Mouse (Mus musculus) ES-E14 (cell line): Measurements from ENCODE around the gene Gng10. TPM values are rescaled to one million over a fixed set of nuclear protein-coding genes. Genes with fewer than 3 reads are reported as not detected.

ENCODE experiments used
- DNase-seq: peaks from one replicate; pipeline ENCODE4 v3.0.0-alpha.2; 2013; ENCODE audit warnings: low read depth, low spot score
- H3K27ac ChIP-seq: 2 replicates; pipeline ENCODE4 v1.5.1; 2012; ENCODE audit warnings: low read depth, mild to moderate bottlenecking, low read length, moderate library complexity, mixed read lengths; ENCODE audit not compliant: poor library complexity, insufficient read depth, severe bottlenecking
- H3K36me3 ChIP-seq: 2 replicates; pipeline ENCODE4 v1.6.1; 2012; ENCODE audit warnings: mild to moderate bottlenecking, low read length, moderate library complexity, mixed read lengths; ENCODE audit not compliant: control insufficient read depth, poor library complexity, insufficient read depth, severe bottlenecking
- H3K4me1 ChIP-seq, 2 experiments: fragments of 150-350 bp in 1 of 2; sonication (generic) in 1 of 2; 2 replicates each; pipeline ENCODE4 v1.6.1; 2012; ENCODE audit warnings: low read length in 2 of 2, mild to moderate bottlenecking in 1 of 2, mixed read lengths in 1 of 2; ENCODE audit not compliant: control insufficient read depth in 2 of 2, insufficient read depth in 2 of 2, poor library complexity in 1 of 2
- H3K4me3 ChIP-seq, 2 experiments: fragments of 150-350 bp in 1 of 2; sonication (generic) in 1 of 2; 2 replicates each; pipeline ENCODE4 v1.5.1; 2012; ENCODE audit warnings: low read length in 2 of 2, low read depth in 1 of 2, mild to moderate bottlenecking in 1 of 2, mixed read lengths in 1 of 2; ENCODE audit not compliant: insufficient read depth in 1 of 2, poor library complexity in 1 of 2, severe bottlenecking in 1 of 2
- H3K9ac ChIP-seq: 2 replicates; pipeline ENCODE4 v1.6.1; 2012; ENCODE audit warnings: low read depth, mild to moderate bottlenecking, low read length, mixed read lengths; ENCODE audit not compliant: poor library complexity, insufficient read depth, severe bottlenecking
- H3K9me3 ChIP-seq: fragments of 150-350 bp; sonication (generic); 2 replicates; pipeline ENCODE4 v1.6.1; 2012; ENCODE audit warnings: low read depth, mild to moderate bottlenecking, low read length; ENCODE audit not compliant: control insufficient read depth, insufficient read depth
- CHD2 ChIP-seq: IDR thresholded peaks from 2 replicates; pipeline ENCODE4 v1.6.1; 2014; ENCODE audit warnings: mild to moderate bottlenecking, low read depth, low read length, inconsistent platforms
- HCFC1 ChIP-seq: IDR thresholded peaks from 2 replicates; pipeline ENCODE4 v1.6.1; 2012; ENCODE audit warnings: low read length, inconsistent platforms, borderline replicate concordance; ENCODE audit not compliant: insufficient read depth
- MAFK ChIP-seq: IDR thresholded peaks from 2 replicates; pipeline ENCODE4 v1.6.1; 2014; ENCODE audit warnings: mild to moderate bottlenecking, low read depth, low read length, inconsistent platforms; ENCODE audit not compliant: insufficient read depth
- ZC3H11A ChIP-seq: IDR thresholded peaks from 2 replicates; pipeline ENCODE4 v1.6.1; 2012; ENCODE audit warnings: low read depth, mild to moderate bottlenecking, inconsistent platforms, low read length, borderline replicate concordance
- ZNF384 ChIP-seq: IDR thresholded peaks from 2 replicates; pipeline ENCODE4 v1.6.1; 2012; ENCODE audit warnings: low read depth, low read length, inconsistent platforms
- in situ Hi-C, 2 experiments: fragments of 600-800 bp; cut with MboI; formaldehyde crosslinking; loops; one replicate each; pipeline ENCODE4 v1.15.1; 2025; ENCODE audit warnings: low sequenced_read_pairs in 2 of 2, inconsistent platforms in 1 of 2; ENCODE audit not compliant: unreplicated experiment in 2 of 2
- total RNA-seq: library from RNA; depleted of rRNA; stranded (reverse); fragments of 300-350 nt; gene quantifications from 2 replicates; pipeline ENCODE4 v1.2.3, GENCODE M21; 2012

Gng10 gene
- total RNA-seq, 1 experiment = 25.3 TPM

GRCm38 (mm10) chr4:59003806-59004200, 31.1 kb upstream of the Gng10 start:
- in situ Hi-C loops = no loop called here
- peak overlapping the region; percentile 94 for H3K9ac ChIP-seq
- peak overlapping the region; percentile 91 to 95 for H3K4me3 ChIP-seq
- no peaks in the 10 kb centered on the region for H3K9me3 ChIP-seq
- no peak for DNase-seq
- no peaks in the 10 kb centered on the region for H3K36me3 ChIP-seq
- H3K27ac ChIP-seq = no peak overlapping the region
- H3K4me1 ChIP-seq = peaks cover 2 to 3% of the 10 kb centered on the region in 2 experiments; a peak in 1 of 4 replicates
- no peak for TF ChIP-seq ZNF384
- no peak for TF ChIP-seq ZC3H11A
- no peak for TF ChIP-seq CHD2
- TF ChIP-seq MAFK = no peak
- TF ChIP-seq HCFC1 = no peak

DNA sequence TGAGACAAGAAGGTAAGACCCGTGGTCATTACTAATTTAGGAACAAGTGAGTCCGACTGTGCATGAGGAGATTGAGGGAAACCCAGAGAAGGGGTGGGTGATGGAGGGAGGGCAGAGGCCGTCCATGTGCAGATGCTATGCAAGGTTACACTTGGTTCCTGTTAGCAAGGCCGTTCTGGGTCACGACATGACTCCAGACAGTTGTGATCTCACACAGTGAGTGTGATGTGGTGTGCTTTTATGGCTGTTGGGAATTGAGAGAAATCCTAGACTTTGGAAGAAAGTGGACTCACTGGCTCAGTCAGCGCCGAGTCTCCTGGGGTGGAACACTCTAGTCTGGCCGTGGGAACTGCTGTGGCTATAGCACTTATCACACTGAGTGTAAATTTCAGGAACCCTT, 28.7 kb upstream of the Gng10 start:
- Histone ChIP-seq H3K4me3 (no peak overlapping the region), H3K36me3 (no peaks in the 10 kb centered on the region), H3K27ac (no peak overlapping the region), H3K9me3 (no peaks in the 10 kb centered on the region), H3K4me1 (peaks cover 2 to 3% of the 10 kb centered on the region in 2 experiments; a peak in 1 of 4 replicates), H3K9ac (no peak overlapping the region)
- no peak for TF ChIP-seq HCFC1
- no peak for TF ChIP-seq MAFK
- TF ChIP-seq CHD2 = no peak
- TF ChIP-seq ZNF384 = no peak
- TF ChIP-seq ZC3H11A = no peak
- in situ Hi-C loops = no loop called here
- no peak for DNase-seq

- Histone ChIP-seq H3K27ac (no peak overlapping the region), H3K4me1 (peaks cover 2 to 3% of the 10 kb centered on the region in 2 experiments; a peak in 1 of 4 replicates), H3K4me3 (no peak overlapping the region), H3K9me3 (no peaks in the 10 kb centered on the region), H3K36me3 (no peaks in the 10 kb centered on the region), H3K9ac (no peak overlapping the region)
- TF ChIP-seq CHD2 (no peak), HCFC1 (no peak), MAFK (no peak), ZNF384 (no peak), ZC3H11A (no peak)
- in situ Hi-C loops = no loop called here
- DNase-seq = no peak
Measured at GRCm38 (mm10) chr4:59007016-59007415, 27.9 kb upstream of the Gng10 start.

DNA sequence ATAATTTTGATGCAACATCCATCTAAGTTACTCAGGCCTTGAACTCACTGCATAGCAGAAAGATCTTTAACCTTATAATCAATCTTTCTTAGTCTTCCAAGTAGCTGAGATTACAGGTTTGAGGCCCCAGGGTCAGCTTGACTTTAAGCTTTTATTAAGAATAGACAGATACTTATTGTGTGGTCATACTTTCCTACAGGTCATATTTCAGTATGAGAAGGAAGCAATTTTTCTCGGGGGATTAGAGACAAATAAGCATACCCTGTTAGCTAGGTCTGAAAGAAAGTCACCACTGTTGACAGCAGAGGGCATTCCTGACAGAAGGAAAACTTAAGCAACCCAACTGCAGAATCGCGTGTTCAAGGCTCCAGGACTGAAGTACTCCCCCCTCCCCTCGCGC, 26.9 kb upstream of the Gng10 start:
- Histone ChIP-seq H3K27ac (no peak overlapping the region), H3K4me3 (no peak overlapping the region), H3K9ac (no peak overlapping the region), H3K36me3 (no peaks in the 10 kb centered on the region), H3K9me3 (no peaks in the 10 kb centered on the region), H3K4me1 (peaks cover 2 to 3% of the 10 kb centered on the region in 2 experiments; a peak in 1 of 4 replicates)
- in situ Hi-C loops = no loop called here
- DNase-seq = no peak
- TF ChIP-seq CHD2 (no peak), MAFK (no peak), ZC3H11A (no peak), HCFC1 (no peak), ZNF384 (no peak)

DNA sequence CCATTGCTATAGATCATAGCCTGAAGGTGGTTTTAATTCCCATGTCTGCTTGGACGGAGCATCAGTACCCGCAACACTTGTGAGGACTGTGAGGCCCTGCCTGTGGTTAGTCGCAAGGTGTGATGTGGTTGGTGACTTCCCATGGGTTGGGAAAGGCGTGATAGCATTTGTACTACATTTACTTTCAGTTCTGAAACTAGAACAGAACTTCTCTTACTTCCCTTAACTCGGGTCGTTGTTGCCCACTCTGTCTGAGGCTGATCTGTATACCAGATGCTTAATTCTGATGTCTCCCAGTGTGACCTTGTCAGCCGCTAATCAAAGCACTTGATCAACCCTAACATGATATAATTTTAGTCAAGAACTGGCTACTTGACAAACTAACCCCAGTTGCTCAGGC, 25.7 kb upstream of the Gng10 start:
- Histone ChIP-seq H3K4me1 (peaks cover 0 to 2% of the 10 kb centered on the region in 2 experiments; a peak in 1 of 4 replicates), H3K4me3 (no peak overlapping the region), H3K27ac (no peak overlapping the region), H3K9ac (no peak overlapping the region), H3K9me3 (no peaks in the 10 kb centered on the region), H3K36me3 (no peaks in the 10 kb centered on the region; the same call in 1 of the 2 replicates)
- in situ Hi-C loops = no loop called here
- TF ChIP-seq ZC3H11A (no peak), HCFC1 (no peak)
- DNase-seq = no peak
